Mouse (Mus musculus): ENCODE results near the gene Csmd2.

The Csmd2 gene

GRCm38 (mm10) chr4:128411941-128412630, 424.4 kb downstream of the Csmd2 start:
- DNase-seq (ENCODE audit: low read depth): no peak

GRCm38 (mm10) chr4:128414741-128415140, 427.1 kb downstream of the Csmd2 start:
- DNase-seq (ENCODE audit: low read depth): no peak

GRCm38 (mm10) chr4:128419988-128420617, 432.4 kb downstream of the Csmd2 start:
- no peak for DNase-seq (ENCODE audit: low read depth)

GRCm38 (mm10) chr4:128422486-128422885, 434.8 kb downstream of the Csmd2 start:
- no peak for DNase-seq (ENCODE audit: low read depth)

- DNase-seq (ENCODE audit: low read depth): no peak
Observed at GRCm38 (mm10) chr4:128425339-128425738, 437.7 kb downstream of the Csmd2 start.

- DNase-seq (ENCODE audit: low read depth): no peak
Observed at GRCm38 (mm10) chr4:128427261-128428030, 439.8 kb downstream of the Csmd2 start.

GRCm38 (mm10) chr4:128428303-128429107, 440.8 kb downstream of the Csmd2 start:
- no peak for DNase-seq (ENCODE audit: low read depth)

- DNase-seq (ENCODE audit: low read depth): no peak
Observed at GRCm38 (mm10) chr4:128429591-128429990, 441.9 kb downstream of the Csmd2 start.

- no peak for DNase-seq (ENCODE audit: low read depth)
Observed at GRCm38 (mm10) chr4:128440550-128440949, 452.9 kb downstream of the Csmd2 start.

- DNase-seq (ENCODE audit: low read depth): no peak
Observed at GRCm38 (mm10) chr4:128441228-128441627, 453.6 kb downstream of the Csmd2 start.

GRCm38 (mm10) chr4:128442791-128443190, 455.1 kb downstream of the Csmd2 start:
- DNase-seq (ENCODE audit: low read depth): no peak

GRCm38 (mm10) chr4:128445514-128446260, 458.0 kb downstream of the Csmd2 start:
- no peak for DNase-seq (ENCODE audit: low read depth)

GRCm38 (mm10) chr4:128448831-128449431, 461.3 kb downstream of the Csmd2 start:
- DNase-seq (ENCODE audit: low read depth): no peak

- DNase-seq (ENCODE audit: low read depth): no peak
Observed at GRCm38 (mm10) chr4:128450137-128450536, 462.5 kb downstream of the Csmd2 start.

- no peak for DNase-seq (ENCODE audit: low read depth)
Observed at GRCm38 (mm10) chr4:128450974-128451373, 463.3 kb downstream of the Csmd2 start.

- no peak for DNase-seq (ENCODE audit: low read depth)
Observed at GRCm38 (mm10) chr4:128451383-128451794, 463.7 kb downstream of the Csmd2 start.

- no peak for DNase-seq (ENCODE audit: low read depth)
Observed at GRCm38 (mm10) chr4:128466708-128467107, 479.1 kb downstream of the Csmd2 start.

- no peak for DNase-seq (ENCODE audit: low read depth)
Observed at GRCm38 (mm10) chr4:128468040-128468439, 480.4 kb downstream of the Csmd2 start.

- DNase-seq (ENCODE audit: low read depth): no peak
Observed at GRCm38 (mm10) chr4:128476249-128476648, 488.6 kb downstream of the Csmd2 start.

- no peak for DNase-seq (ENCODE audit: low read depth)
Observed at GRCm38 (mm10) chr4:128483891-128484290, 496.2 kb downstream of the Csmd2 start.

GRCm38 (mm10) chr4:128484679-128485078, 497.0 kb downstream of the Csmd2 start:
- no peak for DNase-seq (ENCODE audit: low read depth)

Data from fibroblast of lung, adult 2 months (primary cell).